Mouse (Mus musculus): ENCODE data around the gene Nod2. TPM values are rescaled to one million over a fixed set of nuclear protein-coding genes. Genes with fewer than 3 reads are reported as not detected.

Nod2 gene
- 0.73 TPM for total RNA-seq (2023)

GRCm38 (mm10) chr8:88646837-88647778 lies at the start of gene Nod2:
TSS of gene Nod2 (plus strand) at chr8:88647315.

GRCm38 (mm10) chr8:88635474-88636397 lies 11.4 kb upstream of the Nod2 start, which contains the start of gene Snx20:
TSS of gene Snx20 (minus strand) at chr8:88636128.

GRCm38 (mm10) chr8:88696721-88697641 lies 49.9 kb downstream of the Nod2 start, which contains the start of gene Cyld:
TSS of gene Cyld (plus strand) at chr8:88697028.

Other genes with a start within 250 kb of the Nod2 start
- not detected for gene Nkd1, start 126.0 kb upstream of the Nod2 start, total RNA-seq (2023)
- 55.5 TPM for gene Snx20, start 11.2 kb upstream of the Nod2 start, total RNA-seq (2023)
- gene Cyld, start 49.7 kb downstream of the Nod2 start, total RNA-seq (2023), result 99.2 TPM